Mouse (Mus musculus): ENCODE results near the gene Dglucy. TPM values are rescaled to one million over a fixed set of nuclear protein-coding genes. Genes with fewer than 3 reads are reported as not detected.

The Dglucy gene
- total RNA-seq, 1 experiment from 2014 or later, result 13.1 TPM

DNA sequence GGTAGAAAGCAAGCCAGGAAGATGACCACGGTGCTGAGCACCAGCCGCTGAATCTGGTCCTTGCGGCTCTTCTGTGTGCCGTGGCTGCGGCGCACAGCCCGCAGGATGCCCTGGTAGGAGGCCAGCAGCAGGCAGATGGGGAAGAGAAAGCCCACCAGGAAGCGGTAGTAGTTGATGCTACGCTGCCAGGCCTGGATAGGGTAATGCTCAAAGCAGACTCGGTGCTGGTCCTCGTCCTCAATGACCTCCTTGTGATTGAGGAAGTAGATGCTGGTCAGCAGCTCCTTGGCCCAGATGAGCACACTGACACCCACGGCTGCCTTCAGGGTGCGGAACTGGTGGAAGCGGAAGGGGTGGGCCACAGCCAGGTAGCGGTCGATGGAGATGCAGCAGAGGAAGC lies 99.7 kb downstream of the Dglucy start:
- DNase-seq, result no peak

DNA sequence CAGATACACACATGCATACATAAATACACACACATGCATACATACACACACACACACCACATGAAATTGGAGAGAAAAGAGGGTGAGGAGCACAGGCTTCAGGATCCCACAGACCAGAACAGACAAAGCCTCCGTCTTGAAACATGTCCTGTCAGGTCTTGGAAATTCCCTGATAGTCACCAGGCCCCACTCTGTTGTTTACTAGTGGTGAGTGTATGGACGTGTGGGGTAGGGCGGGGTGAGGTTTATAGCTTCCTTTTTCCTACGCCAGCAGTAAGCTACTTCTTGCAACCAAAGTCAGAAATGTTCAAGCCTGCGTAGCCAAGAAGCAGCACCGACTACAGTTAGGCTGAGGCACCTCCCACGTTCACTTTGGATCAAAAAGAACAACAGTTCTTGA lies 104.3 kb downstream of the Dglucy start:
- no peak for DNase-seq

DNA sequence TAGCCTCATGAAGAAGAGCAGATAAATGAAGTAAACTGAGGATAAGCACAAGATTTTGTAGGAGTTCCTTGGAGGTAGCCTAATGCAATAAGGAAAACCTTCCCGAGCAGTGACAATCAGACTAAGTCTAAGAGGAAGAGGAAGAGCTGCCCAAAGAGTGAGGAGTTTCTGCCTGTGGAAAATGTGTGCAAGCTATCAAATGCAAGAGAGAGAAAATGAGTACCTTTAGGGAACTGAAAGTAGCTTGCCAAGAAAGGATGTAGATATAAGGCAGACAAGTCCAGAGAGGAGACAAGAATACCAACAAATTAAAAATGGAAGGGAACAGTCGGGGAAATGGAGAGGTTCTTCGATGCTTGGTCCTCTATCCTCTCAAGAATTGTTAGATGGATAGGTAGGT lies 106.7 kb downstream of the Dglucy start:
- no peak for DNase-seq

DNA sequence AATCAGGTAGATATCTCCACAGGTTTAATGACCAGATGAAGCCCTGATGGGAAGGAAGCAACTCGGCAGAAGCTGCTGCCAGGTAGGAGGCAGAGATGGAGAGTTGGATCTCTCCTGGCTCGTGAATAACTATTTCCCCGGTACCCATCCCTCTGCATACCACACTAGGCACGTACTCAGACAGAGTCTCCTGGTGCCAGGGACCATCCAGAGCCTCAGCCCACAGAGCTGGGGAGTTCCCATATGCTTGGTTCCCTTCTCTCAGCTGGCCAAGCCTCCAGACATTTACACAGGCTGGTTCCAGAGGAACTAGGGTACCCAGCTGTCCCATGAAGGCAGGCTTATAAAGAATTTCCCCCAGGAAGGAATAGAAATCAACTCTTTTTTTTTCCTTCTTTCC lies 108.0 kb downstream of the Dglucy start:
- no peak for DNase-seq

DNA sequence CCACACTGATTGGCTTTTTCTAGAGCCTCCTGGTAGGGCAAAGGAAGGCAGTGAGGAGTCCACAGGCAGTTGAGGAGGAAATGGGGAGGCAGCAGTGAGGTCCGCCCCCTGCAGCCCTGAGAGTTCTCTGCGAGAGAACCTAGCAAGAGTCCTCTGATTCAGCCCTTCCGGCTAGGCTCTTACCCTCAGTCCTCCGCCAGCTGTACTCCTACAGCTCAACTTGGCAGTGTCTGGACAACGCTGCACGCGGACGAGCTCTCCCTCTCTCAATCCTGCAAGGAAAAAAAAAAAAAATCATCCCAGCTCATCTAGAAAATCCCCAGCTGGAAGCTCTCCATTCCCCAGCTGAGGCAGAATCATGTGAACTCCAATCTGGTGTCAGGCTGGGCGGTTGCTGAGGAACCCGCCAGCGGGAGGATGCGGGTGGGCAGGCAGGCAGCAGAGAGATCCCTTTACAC lies 109.0 kb downstream of the Dglucy start:
- DNase-seq, result no peak

DNA sequence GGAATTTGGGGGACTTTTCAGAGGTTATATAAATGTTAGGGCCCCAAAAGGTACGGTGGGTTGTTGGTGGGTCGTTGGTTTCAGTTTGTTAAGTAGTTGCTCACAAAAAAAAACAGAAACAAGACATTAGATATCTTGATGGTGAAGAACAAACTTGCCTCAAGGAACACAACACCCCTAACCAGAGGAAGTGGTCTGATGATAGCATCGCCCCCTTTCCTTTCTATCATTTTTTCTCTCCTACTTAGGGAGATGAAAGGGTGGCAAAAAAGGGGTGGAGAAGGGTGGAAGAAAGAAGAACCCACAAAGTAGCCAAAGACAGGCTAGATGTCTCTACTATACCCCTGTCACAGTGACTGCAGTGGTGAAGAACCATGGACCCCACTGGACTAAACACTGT lies 111.7 kb downstream of the Dglucy start:
- DNase-seq, result no peak

DNA sequence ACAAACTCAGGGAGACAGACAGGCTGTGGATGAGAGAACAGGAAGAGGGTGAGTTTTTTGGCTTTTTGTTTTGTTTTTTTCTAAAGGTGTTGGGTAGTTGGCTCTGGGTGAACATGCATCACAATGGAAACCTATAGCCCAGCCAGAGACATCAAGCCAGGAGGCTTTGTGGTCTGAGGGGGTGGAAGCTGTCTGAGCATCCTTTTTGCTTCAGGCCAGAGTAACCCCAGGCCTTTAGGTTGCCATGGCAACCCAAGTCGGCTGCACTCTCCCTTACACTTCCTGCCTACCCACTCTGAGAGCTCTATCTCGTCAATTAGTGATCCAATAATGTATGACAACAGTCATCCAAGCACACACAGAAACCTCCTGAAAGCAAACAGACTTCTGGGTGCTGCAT lies 116.6 kb downstream of the Dglucy start:
- DNase-seq, result no peak

DNA sequence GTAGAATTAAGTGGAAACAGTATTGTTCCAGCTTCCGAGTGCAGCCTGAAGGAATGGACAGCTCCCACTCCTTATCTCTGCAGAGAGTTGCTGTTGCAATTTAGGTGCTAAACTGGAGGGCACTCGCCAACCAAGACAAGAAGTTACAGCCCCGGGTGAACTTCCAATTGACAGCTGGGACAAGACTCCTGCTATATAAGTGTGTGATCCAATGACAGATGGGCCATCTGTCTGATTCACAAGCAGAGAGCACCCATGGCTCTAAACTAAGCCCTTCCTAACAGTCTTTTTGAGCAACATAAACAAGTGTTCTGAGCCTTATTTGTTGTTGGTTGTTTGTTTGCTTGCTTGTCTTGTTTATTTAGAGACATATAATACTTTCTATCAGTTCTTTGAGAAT lies 117.8 kb downstream of the Dglucy start:
- DNase-seq, result no peak

DNA sequence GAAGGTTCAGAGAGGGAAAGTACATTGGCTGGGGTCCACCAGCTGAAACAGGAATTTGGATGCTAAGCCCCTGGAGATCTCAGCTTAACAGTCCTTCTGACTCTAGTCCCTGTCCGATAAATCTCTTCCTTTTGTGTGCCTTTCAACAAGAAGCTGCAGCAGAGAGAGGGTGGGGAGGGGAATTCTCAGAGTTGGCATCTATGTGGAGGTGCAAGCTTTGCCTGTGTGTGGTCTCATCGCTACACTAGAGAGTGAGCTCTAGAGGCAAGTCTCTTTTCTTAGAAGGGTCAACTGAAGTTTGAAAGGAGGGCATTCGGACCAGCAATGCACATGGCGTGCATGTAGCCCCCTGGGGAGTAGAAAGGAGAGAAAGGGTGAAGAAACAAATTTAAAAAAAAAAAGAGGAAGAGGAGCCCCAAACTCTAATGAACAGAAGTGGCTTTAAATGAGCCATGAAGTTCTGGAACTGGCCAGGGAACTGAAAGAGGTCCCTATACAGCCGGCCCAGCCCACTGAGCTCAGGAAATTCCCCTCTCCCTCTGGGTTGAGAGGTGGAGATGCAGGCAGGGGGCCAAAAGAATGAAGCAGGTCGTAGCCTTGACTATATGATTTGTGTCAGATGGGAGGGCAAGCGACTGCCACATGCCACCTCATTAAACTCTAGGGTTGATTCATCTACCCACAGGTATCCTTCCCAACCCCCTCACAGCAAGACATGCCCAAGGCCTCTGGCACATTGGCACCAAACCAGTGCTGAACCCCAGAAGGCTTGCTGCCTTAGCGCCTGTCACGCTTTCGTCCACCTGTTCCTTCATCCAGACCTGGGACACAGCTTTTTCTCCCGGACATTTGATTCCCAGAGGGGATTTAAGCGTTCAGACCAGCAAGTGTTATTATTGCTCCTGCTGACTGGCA lies 119.1 kb downstream of the Dglucy start:
- peak; percentile 21 for DNase-seq

DNA sequence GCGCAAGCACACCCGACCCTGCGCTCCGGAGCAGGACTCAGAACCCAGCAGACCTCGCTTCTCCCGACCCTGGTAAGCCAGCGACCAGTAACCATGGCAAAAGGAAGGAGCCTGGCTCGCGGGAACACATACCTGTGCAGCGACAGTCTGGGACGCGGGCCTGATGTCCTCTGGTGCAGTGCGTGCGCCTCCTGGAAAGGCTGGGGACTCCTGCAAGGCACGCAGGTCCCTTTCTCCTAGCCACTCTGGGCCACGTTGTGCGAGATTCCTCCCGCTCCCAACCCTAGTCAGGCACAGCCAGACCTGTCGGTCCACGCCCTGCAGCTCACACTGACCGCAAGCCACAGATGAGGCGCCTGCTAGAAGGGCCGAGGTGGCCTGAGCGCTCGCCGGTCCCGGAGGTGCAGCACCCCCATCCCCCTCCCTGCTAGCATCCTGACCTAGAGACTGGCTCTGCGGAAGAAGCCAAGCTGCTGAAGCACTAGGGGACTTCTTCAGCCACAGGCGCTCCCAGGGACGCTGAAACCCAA lies 120.3 kb downstream of the Dglucy start:
- peak; percentile 20 for DNase-seq

DNA sequence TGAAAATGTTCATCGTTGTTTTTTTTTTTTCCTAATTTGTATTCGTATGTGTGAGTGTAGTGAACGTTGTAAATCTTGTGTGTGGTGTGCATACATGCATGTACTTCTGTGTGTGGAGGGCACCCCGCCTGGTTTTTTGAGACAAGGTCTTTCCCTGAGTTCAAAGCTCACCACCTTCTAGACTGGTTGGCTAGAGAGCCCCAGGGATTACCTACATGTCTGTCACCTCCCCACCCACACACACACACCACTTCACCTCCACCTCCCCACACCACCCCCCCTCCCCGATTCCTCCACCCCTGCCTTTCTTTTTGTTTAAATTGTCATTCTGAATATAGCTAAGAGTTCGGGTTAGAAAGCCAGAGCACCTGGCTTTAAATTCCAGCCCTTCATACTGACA lies 122.0 kb downstream of the Dglucy start:
- DNase-seq, result no peak

DNA sequence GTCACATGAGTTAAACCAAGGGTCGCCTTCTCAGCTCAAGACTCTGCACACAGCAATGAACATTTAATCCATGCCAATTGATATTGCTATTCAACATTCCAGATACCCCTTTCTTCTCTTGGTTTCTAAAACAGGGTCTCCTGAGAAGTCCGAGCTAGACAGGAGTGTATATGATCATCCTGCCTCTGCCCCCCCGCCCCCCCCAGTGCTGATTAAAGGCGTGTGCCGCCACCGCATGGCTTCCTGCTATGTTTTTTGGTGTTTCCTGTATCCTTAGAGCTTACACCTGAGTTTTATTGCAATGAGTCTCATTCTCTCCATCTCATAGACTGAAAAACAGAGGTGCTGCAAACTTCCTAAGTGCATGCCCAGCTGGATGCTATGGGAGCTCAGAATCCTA lies 122.5 kb downstream of the Dglucy start:
- no peak for DNase-seq

DNA sequence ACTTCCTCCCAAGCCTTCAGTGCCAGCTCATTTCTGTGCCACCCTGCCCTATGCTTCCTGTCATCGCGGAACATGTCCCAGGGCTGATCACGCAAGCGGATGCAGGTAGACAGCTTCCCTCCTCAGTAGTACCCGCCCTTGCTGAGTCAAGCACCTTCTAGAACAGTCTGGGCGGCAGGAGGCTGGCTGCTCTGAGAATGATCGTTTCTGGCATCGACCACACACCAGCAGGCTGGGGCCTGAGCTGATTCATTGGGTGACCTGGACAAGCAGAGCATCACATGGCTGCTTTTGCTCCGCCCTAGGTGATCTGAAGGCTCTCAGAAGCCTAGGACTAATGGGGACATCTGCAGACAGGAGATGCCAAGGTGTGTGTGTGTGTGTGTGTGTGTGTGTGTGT lies 124.9 kb downstream of the Dglucy start:
- peak; percentile 17 for DNase-seq

DNA sequence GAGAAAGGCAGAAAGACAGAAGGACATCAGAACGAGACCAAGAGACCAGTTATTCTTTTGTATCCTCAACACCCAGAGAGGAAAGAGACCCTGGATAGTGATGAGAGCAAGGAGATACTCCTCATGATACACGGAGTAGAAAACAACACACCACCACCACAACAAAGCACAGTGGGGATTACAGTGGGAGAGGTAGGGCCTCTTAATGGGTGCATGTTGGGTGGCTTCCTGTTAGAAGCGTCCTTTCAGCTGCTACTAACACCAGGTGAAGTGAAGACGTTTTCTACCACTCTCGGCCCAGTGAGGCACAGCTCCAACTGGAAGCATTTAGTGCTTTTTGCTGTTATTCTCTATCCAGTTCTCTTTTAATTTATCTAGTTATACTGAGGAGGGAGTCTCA lies 128.0 kb downstream of the Dglucy start:
- no peak for DNase-seq

DNA sequence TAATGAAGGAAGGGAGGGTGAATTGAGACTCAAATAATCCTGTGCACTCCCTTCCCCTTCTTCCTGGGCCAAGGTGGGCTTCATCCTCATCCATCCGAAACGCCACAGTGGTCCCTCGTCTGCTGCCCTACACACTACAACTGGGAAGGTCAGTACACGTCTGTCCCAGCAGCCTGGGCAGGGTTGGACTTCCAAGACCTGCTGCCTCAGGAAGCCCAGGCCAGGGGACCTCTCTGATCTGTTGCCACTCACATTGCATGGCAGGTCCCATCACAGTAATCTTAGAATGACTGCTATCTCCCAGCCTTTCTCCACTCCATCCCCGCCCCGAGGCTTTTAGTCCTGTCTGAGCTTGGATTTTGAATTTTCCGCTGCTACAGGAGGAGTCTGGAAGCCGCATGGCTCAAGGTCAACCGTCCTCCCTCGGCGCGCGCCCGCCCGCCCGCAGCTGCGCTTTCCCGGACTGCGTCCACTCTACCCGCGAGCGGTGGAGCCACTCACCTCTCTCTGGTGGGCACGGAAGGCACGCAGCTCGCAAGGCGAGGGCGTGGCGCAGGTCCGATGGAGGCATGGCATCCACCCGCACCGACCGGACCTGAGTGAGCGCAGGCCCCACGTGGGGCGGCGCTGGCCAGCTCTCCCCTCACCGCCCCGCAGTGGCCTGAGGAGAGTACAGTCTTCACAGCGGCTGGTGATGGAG lies 128.9 kb downstream of the Dglucy start, which contains the start of gene Gpr68:
Gpr68 (minus strand) TSS at position 601 of the 700 bp plus-strand sequence.
- DNase-seq, result peak; percentile 60

DNA sequence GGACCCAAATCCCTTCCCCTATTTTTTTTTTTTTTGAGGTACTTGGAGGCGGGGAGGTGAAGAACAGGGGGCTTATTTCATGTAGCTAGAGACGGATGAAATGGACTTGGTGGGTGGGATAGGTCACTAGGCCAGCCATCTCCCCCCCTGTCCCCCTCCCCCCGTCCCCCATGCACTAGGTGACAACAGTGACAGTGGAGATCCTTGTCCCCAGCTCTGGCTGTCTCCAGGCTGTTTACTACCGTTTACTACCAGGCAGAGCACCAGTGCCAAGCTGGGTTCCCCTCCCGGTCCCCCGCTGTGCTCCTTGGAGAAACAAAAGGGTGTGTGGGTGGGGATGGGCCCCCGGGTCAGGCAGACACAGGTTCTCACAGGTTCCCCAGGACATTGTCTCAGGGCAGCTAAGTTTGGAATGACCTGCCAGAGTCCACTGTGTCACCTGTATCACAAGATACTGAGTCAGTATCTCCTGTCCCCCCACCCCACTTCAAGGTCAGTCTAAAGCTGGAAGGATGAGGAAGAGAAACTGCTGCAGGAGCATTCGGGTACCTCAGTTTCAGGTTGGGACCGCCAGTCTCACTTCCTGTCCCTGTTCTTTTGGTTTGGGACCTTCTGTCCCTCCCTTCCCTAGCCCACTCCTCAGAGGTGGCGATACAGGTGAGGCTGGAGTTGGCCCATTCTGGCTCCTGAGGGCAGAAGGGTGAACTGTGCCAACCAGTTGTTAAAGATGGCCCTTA lies 129.6 kb downstream of the Dglucy start:
- no peak for DNase-seq

DNA sequence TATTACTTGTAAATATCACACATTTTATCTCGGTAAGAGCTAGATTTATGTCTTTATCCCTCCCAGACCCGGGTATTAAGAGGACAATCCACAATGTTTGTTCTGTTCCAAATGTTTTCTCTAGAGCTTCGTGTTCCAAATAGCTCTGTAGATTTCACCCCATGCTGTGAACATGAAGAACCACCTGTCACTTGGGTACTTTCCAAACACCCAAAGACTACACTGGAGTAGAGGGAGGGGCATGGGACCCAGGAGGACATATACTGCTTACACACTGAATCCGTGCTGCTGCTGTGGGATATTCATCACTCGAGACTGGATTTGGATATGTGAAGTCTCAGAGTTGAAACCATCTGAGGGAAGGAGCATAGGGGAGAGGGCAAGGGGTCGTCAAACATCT lies 130.9 kb downstream of the Dglucy start:
- DNase-seq, result no peak

DNA sequence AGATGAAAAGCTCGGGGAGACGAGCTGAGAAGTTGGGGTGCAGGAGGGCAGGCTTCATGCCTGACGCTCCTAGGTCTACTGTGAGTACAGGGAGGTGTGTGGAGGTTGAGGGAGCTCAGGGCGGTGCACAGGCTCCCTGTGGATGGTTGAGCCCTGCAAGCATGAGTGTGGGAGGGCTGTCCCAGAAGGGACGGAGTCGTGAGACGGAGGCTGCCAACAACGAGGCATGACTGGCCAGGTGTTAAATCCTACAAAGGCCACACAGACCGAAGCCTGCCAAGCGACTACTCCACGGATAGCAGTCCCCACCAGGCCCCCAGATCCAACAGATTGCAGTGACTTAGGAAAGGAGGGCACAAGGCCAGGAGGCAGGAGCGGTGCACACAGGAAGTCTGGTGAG lies 131.9 kb downstream of the Dglucy start:
- no peak for DNase-seq

DNA sequence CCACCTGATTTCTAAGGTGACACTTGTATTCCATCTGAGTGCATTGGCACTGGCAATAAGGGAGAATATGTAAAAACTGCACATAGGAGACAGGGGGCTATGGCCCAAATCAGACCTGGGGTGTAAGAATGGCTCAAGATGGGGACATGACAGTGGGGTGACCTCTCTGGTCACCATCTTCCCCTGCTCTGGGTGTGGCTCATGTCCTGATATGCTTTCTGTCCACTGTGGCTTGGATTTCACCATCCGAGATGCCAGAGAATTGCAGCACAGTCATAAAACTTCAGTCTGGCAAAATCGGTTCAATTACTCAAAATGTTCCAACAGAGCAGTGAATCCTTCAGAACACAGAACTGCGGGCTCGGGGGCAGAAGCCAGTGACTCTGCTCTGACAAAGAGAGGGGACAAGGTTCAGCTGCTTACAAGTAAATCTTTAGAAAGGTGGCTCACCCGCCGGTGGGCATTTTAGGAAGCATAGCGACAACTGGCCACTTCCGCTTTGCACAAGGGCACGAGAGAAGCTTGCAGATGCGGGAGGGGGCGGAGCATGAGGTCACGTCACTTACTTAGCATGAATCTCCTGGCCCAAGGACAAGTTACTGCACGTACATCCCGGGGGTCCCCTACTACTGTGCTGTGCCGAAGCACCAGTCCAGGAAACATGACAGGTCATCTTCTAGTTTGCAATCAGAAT lies 145.9 kb downstream of the Dglucy start:
- peak; percentile 39 for DNase-seq

DNA sequence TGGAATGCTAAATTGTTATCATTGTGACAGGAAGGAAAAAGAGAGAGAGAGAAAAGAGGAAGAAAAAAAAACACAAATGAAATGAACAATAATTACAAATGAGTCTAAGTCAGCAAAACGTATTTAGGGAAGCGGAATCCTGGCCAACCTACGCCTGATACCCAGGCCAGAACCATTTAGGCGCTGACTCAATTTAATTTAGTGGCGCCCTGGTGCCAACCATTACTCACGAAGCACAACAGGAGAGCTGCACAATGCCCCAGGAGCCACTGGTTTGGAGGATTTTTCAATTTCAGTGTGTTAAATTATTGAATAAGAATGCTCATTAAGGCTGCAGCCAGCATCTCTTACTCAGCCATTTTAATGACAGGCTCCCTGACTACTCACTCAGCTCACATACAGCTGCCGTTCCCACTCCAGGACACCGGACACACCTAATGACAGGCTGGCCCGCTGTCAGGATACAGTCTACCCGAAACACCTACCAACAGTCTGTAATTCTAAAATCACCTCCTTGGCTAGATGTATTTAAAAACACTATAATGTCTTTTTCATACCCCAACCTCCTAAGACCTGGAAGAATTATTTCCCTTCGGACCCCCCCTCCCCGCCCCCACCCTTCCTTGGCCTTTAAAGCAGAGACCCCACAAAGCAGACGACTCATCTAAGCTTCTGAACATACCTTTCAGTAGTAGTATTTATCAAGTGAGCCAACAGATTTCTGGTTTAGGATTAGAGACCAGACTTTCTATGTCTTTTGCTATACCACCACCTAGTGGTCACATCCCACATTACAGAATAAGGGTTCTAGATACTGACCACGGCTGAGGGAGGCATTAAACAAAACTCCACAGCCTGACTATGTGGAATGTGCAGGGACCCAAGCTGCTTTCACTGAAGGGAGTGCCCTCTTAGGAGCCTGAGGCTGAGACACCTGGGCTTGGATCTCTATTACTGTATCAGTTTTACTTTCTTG lies 147.1 kb downstream of the Dglucy start:
- peak; percentile 73 for DNase-seq

DNA sequence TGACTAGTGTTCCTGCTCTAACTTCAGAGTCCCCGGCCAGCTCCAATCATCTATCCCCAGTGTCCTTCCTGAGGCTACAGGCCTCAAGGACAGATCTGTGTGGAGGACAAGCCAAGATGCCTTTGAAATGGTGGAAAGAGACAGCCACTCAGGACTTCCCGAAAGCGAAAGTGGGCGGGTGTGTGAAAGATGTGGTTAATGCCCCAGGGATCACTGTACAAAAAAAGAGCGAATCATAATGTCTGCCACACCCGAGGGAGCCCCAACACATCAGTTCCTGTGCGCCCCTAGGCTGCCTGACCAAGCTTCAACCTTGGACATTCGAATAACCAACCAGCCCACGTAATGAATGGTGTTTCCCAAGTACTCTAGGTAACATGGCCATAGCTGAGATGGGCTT lies 149.4 kb downstream of the Dglucy start:
- DNase-seq, result peak; percentile 24

Data from adrenal gland, postnatal 14 days (tissue).